Mouse (Mus musculus) megakaryocyte, embryonic 14.5 days (primary cell): ENCODE data around the gene Gm28044.

Experiments used
- FLI1 ChIP-seq: IDR thresholded peaks from 2 replicates; pipeline ENCODE4 v1.6.1; 2012; ENCODE audit warnings: low read length, inconsistent platforms, mixed read lengths
- GATA1 ChIP-seq: IDR thresholded peaks from 3 replicates; pipeline ENCODE4 v1.6.1; 2012; ENCODE audit warnings: mixed read lengths, low read length, inconsistent platforms, borderline replicate concordance

GRCm38 (mm10) chr13:67332019-67332724, 28.2 kb downstream of the Gm28044 start, which contains the start of gene Zfp595:
- TF ChIP-seq GATA1 (no peak; the same call in 2 of the 3 replicates), FLI1 (no peak)
